Mouse (Mus musculus) limb, embryonic 15.5 days (tissue): ENCODE measurements around the gene Angpt4. TPM values are rescaled to one million over a fixed set of nuclear protein-coding genes. Genes with fewer than 3 reads are reported as not detected.

Experiments used
- ATAC-seq: fragments of 200-750 bp; cut with Nextera tagmentation; 2 replicates; pipeline ENCODE4 v1.8.0; 2017; ENCODE audit warnings: low read depth, moderate TSS enrichment; ENCODE audit not compliant: insufficient number of reproducible peaks, low FRiP score, low TSS enrichment
- H3K27ac ChIP-seq: fragments of 300-500 bp; sonication (generic); 2 replicates; pipeline ENCODE4 v1.5.1; 2015; ENCODE audit warnings: moderate library complexity, mild to moderate bottlenecking, inconsistent platforms
- H3K27me3 ChIP-seq: fragments of 300-500 bp; sonication (generic); 2 replicates; pipeline ENCODE4 v1.6.1; 2015; ENCODE audit warnings: inconsistent platforms
- H3K36me3 ChIP-seq: fragments of 300-500 bp; sonication (generic); 2 replicates; pipeline ENCODE4 v1.6.1; 2015; ENCODE audit warnings: inconsistent platforms
- H3K4me1 ChIP-seq: fragments of 300-500 bp; sonication (generic); 2 replicates; pipeline ENCODE4 v1.6.1; 2015; ENCODE audit warnings: inconsistent platforms
- H3K4me2 ChIP-seq: fragments of 300-500 bp; sonication (generic); 2 replicates; pipeline ENCODE4 v1.6.1; 2015; ENCODE audit warnings: mild to moderate bottlenecking, inconsistent platforms
- H3K4me3 ChIP-seq: fragments of 300-500 bp; sonication (generic); 2 replicates; pipeline ENCODE4 v1.5.1; 2015; ENCODE audit warnings: mild to moderate bottlenecking, inconsistent platforms
- H3K9ac ChIP-seq: fragments of 300-500 bp; sonication (generic); 2 replicates; pipeline ENCODE4 v1.6.1; 2015; ENCODE audit warnings: inconsistent platforms
- H3K9me3 ChIP-seq: fragments of 300-500 bp; sonication (generic); 2 replicates; pipeline ENCODE4 v1.6.1; 2016; ENCODE audit warnings: inconsistent platforms
- WGBS: fragments of 180-500 bp; shearing (Covaris S2); methylation state at CpG from one replicate; pipeline ENCODE4 v1.1.7; 2015; 5-methylcytosine and 5-hydroxymethylcytosine counted together
- polyA plus RNA-seq: library from polyadenylated mRNA; unstranded; fragments of >200 nt; fragmentation: Nextera tagmentation; extraction: Ambion mirVana; gene quantifications from 2 replicates; pipeline ENCODE4 v1.2.1, GENCODE M21; 2015

Gene Angpt4
- polyA plus RNA-seq, 1 experiment from 2014 or later: 0.60 TPM

GRCm38 (mm10) chr2:151964052-151964451 is 53.0 kb downstream of the Angpt4 start:
- WGBS: 10% methylated on average over 9 of the region's 9 CpGs
- Histone ChIP-seq H3K27ac (no peak overlapping the region), H3K9me3 (no peaks in the 10 kb centered on the region), H3K27me3 (no peaks in the 10 kb centered on the region), H3K4me1 (peaks cover 33% of the 10 kb centered on the region), H3K4me2 (no peak overlapping the region), H3K9ac (no peak overlapping the region), H3K36me3 (no peaks in the 10 kb centered on the region), H3K4me3 (no peak overlapping the region)
- ATAC-seq: no peak

DNA sequence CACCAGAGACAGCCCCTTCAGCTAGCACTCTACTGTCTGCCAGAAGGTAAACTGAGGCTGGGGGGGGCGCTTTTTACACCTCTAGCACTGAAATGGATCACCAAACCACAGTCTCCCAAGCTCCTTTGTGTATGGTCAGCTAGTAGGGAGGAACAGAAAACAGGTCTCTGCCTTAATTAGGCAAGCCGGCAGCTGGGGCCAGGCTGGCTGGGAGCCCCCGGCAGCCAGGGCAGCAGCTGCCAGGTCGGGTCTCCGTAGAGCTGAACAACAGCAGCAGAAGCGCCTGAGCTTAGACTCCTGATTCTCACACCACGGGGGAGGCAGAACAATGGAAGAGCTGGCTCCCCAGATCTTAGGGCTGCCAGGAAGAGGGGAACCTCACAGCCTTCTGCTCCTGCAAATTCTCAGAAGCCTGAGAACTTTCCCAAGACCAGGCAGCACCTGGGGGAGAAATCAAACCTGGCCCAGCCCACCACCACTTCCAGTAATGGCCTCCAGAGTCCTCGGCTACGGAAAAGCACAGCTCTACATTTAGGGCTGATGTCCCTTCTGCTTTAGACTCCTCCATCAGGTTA is 56.3 kb downstream of the Angpt4 start:
- Histone ChIP-seq H3K4me3 (no peak overlapping the region), H3K9me3 (no peaks in the 10 kb centered on the region), H3K9ac (no peak overlapping the region), H3K4me2 (no peak overlapping the region), H3K4me1 (peaks cover 51% of the 10 kb centered on the region), H3K27me3 (no peaks in the 10 kb centered on the region), H3K27ac (peak overlapping the region; percentile 33; the same call in 1 of the 2 replicates), H3K36me3 (peaks cover 9% of the 10 kb centered on the region; the same call in 1 of the 2 replicates)
- 20% methylated on average over 9 of the region's 9 CpGs for WGBS
- no peak for ATAC-seq

DNA sequence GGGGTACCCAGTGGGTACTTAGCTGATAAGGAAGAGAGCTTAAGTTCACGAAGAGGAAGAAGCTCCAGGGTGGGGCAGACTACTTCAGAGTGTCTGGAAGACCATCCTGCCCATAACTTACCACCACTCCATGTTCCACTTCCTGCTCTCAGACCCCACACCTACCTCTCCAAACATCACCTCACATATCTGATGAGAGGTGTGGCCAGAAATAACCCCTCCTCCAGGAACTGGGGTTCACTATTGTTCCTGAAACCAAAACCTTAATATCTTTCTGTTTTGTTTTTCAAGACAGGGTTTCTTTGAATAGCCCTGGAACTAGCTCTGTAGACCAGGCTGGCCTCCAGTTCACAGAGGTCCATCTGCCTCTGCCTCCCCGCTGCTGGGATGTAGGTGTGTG is 56.8 kb downstream of the Angpt4 start:
- no peak for ATAC-seq
- Histone ChIP-seq H3K4me2 (no peak overlapping the region), H3K9me3 (no peaks in the 10 kb centered on the region), H3K27ac (no peak overlapping the region), H3K27me3 (peaks cover 2% of the 10 kb centered on the region; the same call in 1 of the 2 replicates), H3K4me3 (no peak overlapping the region), H3K9ac (no peak overlapping the region), H3K36me3 (peaks cover 9% of the 10 kb centered on the region; the same call in 1 of the 2 replicates), H3K4me1 (peaks cover 51% of the 10 kb centered on the region)
- WGBS: 79% methylated on average over 2 of the region's 2 CpGs

GRCm38 (mm10) chr2:151968451-151968850 is 57.4 kb downstream of the Angpt4 start:
- ATAC-seq: no peak
- H3K9me3 ChIP-seq: no peaks in the 10 kb centered on the region
- 78% methylated on average over 8 of the region's 8 CpGs for WGBS

DNA sequence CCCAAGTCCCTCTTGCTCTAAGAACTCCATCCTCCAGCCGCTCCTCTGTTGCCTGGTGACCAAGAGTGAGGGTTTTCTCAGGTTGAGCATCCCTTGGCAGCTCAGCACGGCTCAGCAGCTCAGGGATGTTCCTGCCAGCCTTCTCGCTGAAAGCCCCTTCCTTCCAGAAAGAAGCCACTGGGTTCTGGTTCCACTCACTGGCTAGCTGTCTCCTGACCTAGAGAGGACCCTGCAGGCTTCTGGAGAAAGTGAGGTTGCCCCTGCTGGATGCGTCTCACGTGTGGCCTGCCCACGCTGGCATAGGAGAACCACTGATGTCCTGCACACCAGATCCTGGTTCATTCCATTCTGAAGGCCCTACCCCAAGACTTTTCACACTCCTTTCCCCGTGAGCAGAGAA is 58.0 kb downstream of the Angpt4 start:
- H3K27ac ChIP-seq: no peak overlapping the region
- peaks cover 9% of the 10 kb centered on the region; the same call in 1 of the 2 replicates for H3K36me3 ChIP-seq
- H3K4me3 ChIP-seq: no peak overlapping the region
- no peak for ATAC-seq
- WGBS: 89% methylated on average over 7 of the region's 7 CpGs
- H3K4me2 ChIP-seq: no peak overlapping the region
- H3K9me3 ChIP-seq: no peaks in the 10 kb centered on the region
- peaks cover 12% of the 10 kb centered on the region for H3K27me3 ChIP-seq
- no peak overlapping the region for H3K9ac ChIP-seq
- peaks cover 51% of the 10 kb centered on the region for H3K4me1 ChIP-seq

More at GRCm38 (mm10) chr2:151968451-151968850, 57.4 kb downstream of the Angpt4 start:
- no peak overlapping the region for H3K27ac ChIP-seq
- H3K36me3 ChIP-seq: peaks cover 9% of the 10 kb centered on the region; the same call in 1 of the 2 replicates
- H3K4me2 ChIP-seq: no peak overlapping the region
- peaks cover 7% of the 10 kb centered on the region for H3K27me3 ChIP-seq
- no peak overlapping the region for H3K9ac ChIP-seq
- peaks cover 50% of the 10 kb centered on the region for H3K4me1 ChIP-seq
- H3K4me3 ChIP-seq: no peak overlapping the region

DNA sequence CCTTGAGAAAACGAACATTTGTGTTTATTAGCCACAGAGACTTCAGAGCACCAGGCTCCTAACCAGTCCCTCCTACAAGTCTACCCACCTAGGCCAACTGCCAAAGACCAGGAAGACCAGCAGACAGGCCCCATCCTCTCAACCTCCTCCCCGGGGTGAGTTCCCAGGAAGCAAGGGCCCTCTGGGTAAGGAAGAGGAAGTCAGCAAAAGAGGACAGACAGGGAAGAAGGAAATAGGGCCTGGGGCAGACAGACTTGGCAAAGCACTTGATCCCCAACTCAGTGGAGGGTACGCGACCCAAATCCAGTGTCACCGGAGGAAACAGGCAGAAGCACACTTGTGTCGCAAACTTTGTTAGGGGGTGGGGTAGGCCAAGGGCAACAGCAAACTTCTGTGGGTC is 58.4 kb downstream of the Angpt4 start:
- no peak for ATAC-seq
- 87% methylated on average over 6 of the region's 6 CpGs for WGBS
- no peak overlapping the region for H3K4me2 ChIP-seq
- H3K9me3 ChIP-seq: no peaks in the 10 kb centered on the region
- peaks cover 9% of the 10 kb centered on the region; the same call in 1 of the 2 replicates for H3K36me3 ChIP-seq
- peaks cover 50% of the 10 kb centered on the region for H3K4me1 ChIP-seq
- H3K27me3 ChIP-seq: peaks cover 15% of the 10 kb centered on the region
- H3K27ac ChIP-seq: no peak overlapping the region
- no peak overlapping the region for H3K9ac ChIP-seq
- H3K4me3 ChIP-seq: no peak overlapping the region

DNA sequence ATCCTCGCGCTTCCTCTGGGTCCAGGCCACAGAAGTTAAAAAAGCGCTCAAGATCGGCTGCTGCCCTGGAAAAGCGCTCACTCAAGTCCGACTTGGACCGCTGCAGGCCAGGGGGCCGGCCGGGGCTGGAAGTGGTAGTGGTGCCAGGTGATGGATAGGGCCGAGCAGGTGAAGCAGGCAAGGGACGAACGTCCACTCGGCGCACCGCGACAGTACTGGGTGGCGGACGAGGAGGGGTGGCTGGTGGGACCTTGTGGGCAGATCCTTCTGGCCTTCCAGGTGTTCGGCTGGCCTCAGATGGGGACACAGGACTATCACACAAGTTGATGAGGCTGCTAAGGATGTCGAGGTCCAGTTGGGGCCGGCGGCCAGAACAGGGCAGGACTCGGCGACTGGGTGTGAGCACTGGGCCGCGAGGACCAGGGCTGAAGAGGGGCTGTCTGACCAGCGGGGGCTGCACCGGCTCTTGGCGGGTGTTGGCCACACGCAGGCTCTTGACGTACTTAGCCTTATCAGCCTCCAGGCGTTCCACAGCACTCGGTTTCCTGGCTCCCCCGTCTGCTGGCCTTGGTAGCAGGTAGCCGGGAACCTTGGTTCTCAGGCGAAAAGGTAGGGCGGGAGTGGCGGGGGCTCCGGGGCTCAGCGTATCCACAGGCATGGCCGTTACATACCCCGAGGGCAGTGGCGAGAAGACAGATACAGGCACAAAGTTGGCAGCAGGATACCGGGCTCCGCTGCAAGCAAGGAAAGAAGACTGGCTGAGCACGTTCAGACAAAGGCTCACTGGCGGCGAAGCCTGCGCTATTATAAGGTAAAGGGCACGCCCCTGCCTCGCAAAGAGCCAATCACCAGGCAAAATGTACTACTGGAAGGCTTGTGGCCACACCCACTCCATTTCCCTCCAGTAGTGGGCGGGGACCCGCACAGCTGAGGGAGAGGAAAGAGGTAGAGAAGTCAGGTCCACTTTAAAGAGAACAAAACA is 59.5 kb downstream of the Angpt4 start:
- H3K9me3 ChIP-seq: no peaks in the 10 kb centered on the region
- peak overlapping the region; percentile 58 for H3K4me2 ChIP-seq
- peak overlapping the region; percentile 37 for H3K4me3 ChIP-seq
- 0 out of 2 replicates have a peak overlapping the region, but pooled peaks have one; percentile 7 for H3K9ac ChIP-seq
- peak overlapping the region; percentile 5; the same call in 1 of the 2 replicates for H3K27ac ChIP-seq
- peak; percentile 64 for ATAC-seq
- peaks cover 48% of the 10 kb centered on the region for H3K4me1 ChIP-seq
- WGBS: 49% methylated on average over 53 of the region's 53 CpGs
- peaks cover 15% of the 10 kb centered on the region for H3K27me3 ChIP-seq
- peaks cover 9% of the 10 kb centered on the region; the same call in 1 of the 2 replicates for H3K36me3 ChIP-seq

DNA sequence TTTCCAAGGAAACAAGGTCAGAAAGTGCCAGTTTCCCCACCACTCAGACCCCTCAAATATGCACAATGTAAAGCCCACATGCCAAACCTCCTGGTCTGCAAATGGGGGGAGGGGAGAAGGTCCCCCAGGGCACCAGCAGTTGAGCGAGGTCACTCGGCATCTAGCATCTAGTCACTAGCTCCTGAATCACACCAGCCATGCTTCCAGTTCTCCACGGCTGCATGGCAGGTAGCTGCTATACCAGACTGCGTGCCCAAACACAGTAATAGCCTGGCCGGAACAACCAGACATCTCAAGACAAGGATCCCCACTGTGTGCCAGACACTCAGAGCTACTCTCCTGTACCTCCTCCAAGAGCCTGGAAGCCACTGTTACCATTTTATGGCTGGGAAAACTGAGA is 60.7 kb downstream of the Angpt4 start:
- H3K4me2 ChIP-seq: no peak overlapping the region
- WGBS: 87% methylated on average over 5 of the region's 5 CpGs
- peaks cover 9% of the 10 kb centered on the region; the same call in 1 of the 2 replicates for H3K36me3 ChIP-seq
- H3K27ac ChIP-seq: no peak overlapping the region
- H3K9me3 ChIP-seq: no peaks in the 10 kb centered on the region
- no peak for ATAC-seq
- H3K27me3 ChIP-seq: peaks cover 15% of the 10 kb centered on the region
- H3K9ac ChIP-seq: no peak overlapping the region
- H3K4me3 ChIP-seq: no peak overlapping the region
- peaks cover 48% of the 10 kb centered on the region for H3K4me1 ChIP-seq

DNA sequence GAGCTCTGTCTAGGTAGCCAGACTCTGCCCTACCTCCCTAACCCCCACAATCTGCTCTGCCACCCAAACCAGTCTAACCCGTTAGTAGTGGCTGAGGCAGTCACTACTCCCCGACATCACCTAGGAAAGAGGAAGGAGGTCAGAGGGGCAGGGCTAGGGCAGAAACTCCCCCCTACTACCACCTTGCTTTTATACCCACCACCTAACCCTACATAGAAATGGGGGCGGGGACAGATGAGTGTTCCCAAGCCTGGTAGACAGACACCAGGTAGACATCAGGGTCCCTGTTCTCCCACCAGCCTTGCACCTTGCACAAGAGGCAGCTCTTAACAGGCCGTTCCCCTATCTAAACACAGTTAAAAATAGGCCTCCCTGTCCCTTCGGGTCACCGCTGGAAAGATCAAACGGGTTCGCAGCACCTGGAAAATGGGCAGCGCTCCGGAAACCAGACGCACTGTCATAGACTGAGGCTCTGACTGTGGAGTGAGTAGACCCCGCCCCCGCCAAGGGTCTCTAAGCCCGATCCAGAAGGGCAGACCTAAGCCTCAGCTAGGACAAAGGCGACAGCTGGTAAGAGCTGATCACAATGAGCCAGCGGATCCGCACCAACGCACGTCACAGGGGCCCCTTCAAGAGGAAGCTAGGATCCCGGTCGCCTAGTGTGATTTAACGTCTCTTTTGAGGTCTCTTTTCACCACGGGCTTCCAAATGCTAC is 62.0 kb downstream of the Angpt4 start:
- no peak overlapping the region for H3K27ac ChIP-seq
- H3K9ac ChIP-seq: no peak overlapping the region
- WGBS: 26% methylated on average over 23 of the region's 23 CpGs
- peak overlapping the region; percentile 25 for H3K4me3 ChIP-seq
- peaks cover 48% of the 10 kb centered on the region for H3K4me1 ChIP-seq
- H3K4me2 ChIP-seq: peak overlapping the region; percentile 42
- ATAC-seq: no peak
- peaks cover 15% of the 10 kb centered on the region for H3K27me3 ChIP-seq
- peaks cover 9% of the 10 kb centered on the region; the same call in 1 of the 2 replicates for H3K36me3 ChIP-seq
- H3K9me3 ChIP-seq: no peaks in the 10 kb centered on the region

GRCm38 (mm10) chr2:151973595-151974562 is 62.9 kb downstream of the Angpt4 start:
- Histone ChIP-seq H3K27me3 (peaks cover 15% of the 10 kb centered on the region), H3K4me1 (peaks cover 55% of the 10 kb centered on the region), H3K4me2 (peak overlapping the region; percentile 42), H3K4me3 (peak overlapping the region; percentile 25), H3K27ac (no peak overlapping the region), H3K36me3 (peaks cover 9% of the 10 kb centered on the region; the same call in 1 of the 2 replicates), H3K9ac (no peak overlapping the region), H3K9me3 (no peaks in the 10 kb centered on the region)
- ATAC-seq: no peak
- 21% methylated on average over 36 of the region's 36 CpGs for WGBS
